Mouse (Mus musculus) bone marrow macrophage, adult 2 months (primary cell): ENCODE results near the gene Shmt2.

Experiments used
- CTCF ChIP-seq: IDR thresholded peaks from 2 replicates; pipeline ENCODE4 v1.5.1; 2012; ENCODE audit warnings: low read depth, mild to moderate bottlenecking, low read length, moderate library complexity
- POLR2A ChIP-seq: IDR thresholded peaks from 2 replicates; pipeline ENCODE4 v1.6.1; 2012; ENCODE audit warnings: mild to moderate bottlenecking, low read depth, low read length, borderline replicate concordance

DNA sequence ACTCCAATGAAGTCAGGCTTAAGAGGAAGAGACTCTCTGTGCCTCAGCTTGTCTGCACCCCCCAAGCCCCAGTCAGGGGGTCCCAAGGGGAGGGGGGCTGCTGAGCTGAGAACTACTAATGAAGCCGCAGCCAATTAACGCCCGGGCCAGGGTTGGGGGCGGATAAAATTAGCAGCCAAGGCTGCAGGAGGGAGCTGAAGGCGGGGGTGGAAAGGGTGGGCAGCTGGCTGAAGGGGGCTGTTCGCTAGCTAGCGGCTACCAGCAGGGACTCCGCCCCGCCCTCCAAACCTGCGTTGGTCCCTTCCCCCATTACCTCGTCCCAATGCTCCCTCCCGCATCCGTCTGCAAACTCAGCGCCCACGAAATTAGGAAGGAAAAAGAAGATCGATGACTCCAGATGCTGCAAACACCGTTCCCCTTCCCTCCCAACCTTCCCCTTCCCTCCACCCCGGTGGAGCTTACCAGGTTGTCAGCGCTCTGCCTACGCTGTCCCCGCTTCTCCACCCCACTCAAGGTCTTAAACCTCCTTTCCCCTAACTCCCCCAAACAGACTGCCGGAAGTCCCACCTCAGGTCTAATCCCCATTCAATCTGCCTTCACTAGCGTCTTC lies 2.5 kb upstream of the Shmt2 start:
- TF ChIP-seq CTCF (no peak), POLR2A (no peak)
